Mouse (Mus musculus) cerebellum, adult 8-10 months (tissue): ENCODE data around the gene Fez2.
A peak's percentile ranks its signal among the peaks of the same experiment; 100 is the strongest.

ENCODE experiments used
- DNase-seq: peaks from one replicate; pipeline ENCODE4 v3.0.0; 2022

Gene Fez2

GRCm38 (mm10) chr17:78406854-78407253, 11.1 kb downstream of the Fez2 start:
- DNase-seq, result no peak

GRCm38 (mm10) chr17:78405336-78405735, 12.6 kb downstream of the Fez2 start:
- peak; percentile 89 for DNase-seq

- no peak for DNase-seq
These were observed 14.1 kb downstream of the Fez2 start for GRCm38 (mm10) chr17:78403804-78404203.

- no peak for DNase-seq
These were observed 14.7 kb downstream of the Fez2 start for GRCm38 (mm10) chr17:78403229-78403628.

- DNase-seq, result no peak
These were observed 15.8 kb downstream of the Fez2 start for GRCm38 (mm10) chr17:78402174-78402573.

- peak; percentile 80 for DNase-seq
These were observed 16.2 kb downstream of the Fez2 start for GRCm38 (mm10) chr17:78401713-78402112.

GRCm38 (mm10) chr17:78401311-78401710, 16.6 kb downstream of the Fez2 start:
- no peak for DNase-seq

GRCm38 (mm10) chr17:78400130-78400840, 17.7 kb downstream of the Fez2 start:
- DNase-seq, result no peak

GRCm38 (mm10) chr17:78392401-78393087, 25.4 kb downstream of the Fez2 start:
- no peak for DNase-seq

GRCm38 (mm10) chr17:78389573-78389972, 28.4 kb downstream of the Fez2 start:
- DNase-seq, result no peak

GRCm38 (mm10) chr17:78388101-78388847, 29.7 kb downstream of the Fez2 start:
- DNase-seq, result no peak

- no peak for DNase-seq
These were observed 30.3 kb downstream of the Fez2 start for GRCm38 (mm10) chr17:78387665-78388064.

GRCm38 (mm10) chr17:78382321-78382720, 35.6 kb downstream of the Fez2 start:
- DNase-seq, result no peak

- DNase-seq, result no peak
These were observed 38.2 kb downstream of the Fez2 start for GRCm38 (mm10) chr17:78379730-78380245.

- DNase-seq, result no peak
These were observed 38.7 kb downstream of the Fez2 start for GRCm38 (mm10) chr17:78379079-78379729.

- DNase-seq, result no peak
These were observed 41.4 kb downstream of the Fez2 start for GRCm38 (mm10) chr17:78376587-78376986.

GRCm38 (mm10) chr17:78374756-78375155, 43.2 kb downstream of the Fez2 start:
- DNase-seq, result no peak

GRCm38 (mm10) chr17:78373849-78374248, 44.1 kb downstream of the Fez2 start:
- no peak for DNase-seq

- DNase-seq, result no peak
These were observed 44.8 kb downstream of the Fez2 start for GRCm38 (mm10) chr17:78373174-78373573.

GRCm38 (mm10) chr17:78370445-78370844, 47.5 kb downstream of the Fez2 start:
- DNase-seq, result no peak

- no peak for DNase-seq
These were observed 49.5 kb downstream of the Fez2 start for GRCm38 (mm10) chr17:78368481-78368880.

- DNase-seq, result no peak
These were observed 51.9 kb downstream of the Fez2 start for GRCm38 (mm10) chr17:78366070-78366469.
